Mouse (Mus musculus): ENCODE data around the gene Dhx32. TPM values are rescaled to one million over a fixed set of nuclear protein-coding genes. Genes with fewer than 3 reads are reported as not detected.

The Dhx32 gene
- polyA plus RNA-seq, 1 experiment from 2014 or later, result 79.2 TPM

DNA sequence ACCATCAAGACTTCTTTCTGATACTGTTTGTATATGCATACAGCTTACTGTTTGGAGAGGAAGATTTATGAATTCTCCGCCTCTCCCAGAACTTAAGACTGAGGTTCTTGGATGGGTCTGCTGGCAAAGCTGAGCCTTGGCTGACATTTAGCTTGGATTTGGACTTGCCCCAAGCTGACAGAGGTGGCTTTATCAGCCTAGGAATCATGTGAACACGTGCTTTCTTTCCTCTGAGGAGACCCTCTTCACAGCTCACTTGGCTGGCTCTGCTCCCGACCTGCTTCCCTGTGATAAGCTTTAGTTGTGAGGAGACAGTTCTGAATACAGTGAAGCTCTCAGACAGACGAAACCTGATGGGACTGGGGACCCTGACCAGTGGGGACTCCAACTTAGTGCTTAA is 38.9 kb downstream of the Dhx32 start:
- no peak overlapping the region for H3K4me3 ChIP-seq
- no peak overlapping the region for H3K27ac ChIP-seq (replicated peaks)
- H3K36me3 ChIP-seq, result peaks cover 82% of the 10 kb centered on the region
- no peaks in the 10 kb centered on the region for H3K9me3 ChIP-seq (replicated peaks)
- no peaks in the 10 kb centered on the region for H3K27me3 ChIP-seq (ENCODE audit: low read depth, poor library complexity, severe bottlenecking)
- DNase-seq (ENCODE audit: low spot score), result no peak
- no peaks in the 10 kb centered on the region for H3K4me1 ChIP-seq
- WGBS, result 74% methylated on average over 4 of the region's 4 CpGs

DNA sequence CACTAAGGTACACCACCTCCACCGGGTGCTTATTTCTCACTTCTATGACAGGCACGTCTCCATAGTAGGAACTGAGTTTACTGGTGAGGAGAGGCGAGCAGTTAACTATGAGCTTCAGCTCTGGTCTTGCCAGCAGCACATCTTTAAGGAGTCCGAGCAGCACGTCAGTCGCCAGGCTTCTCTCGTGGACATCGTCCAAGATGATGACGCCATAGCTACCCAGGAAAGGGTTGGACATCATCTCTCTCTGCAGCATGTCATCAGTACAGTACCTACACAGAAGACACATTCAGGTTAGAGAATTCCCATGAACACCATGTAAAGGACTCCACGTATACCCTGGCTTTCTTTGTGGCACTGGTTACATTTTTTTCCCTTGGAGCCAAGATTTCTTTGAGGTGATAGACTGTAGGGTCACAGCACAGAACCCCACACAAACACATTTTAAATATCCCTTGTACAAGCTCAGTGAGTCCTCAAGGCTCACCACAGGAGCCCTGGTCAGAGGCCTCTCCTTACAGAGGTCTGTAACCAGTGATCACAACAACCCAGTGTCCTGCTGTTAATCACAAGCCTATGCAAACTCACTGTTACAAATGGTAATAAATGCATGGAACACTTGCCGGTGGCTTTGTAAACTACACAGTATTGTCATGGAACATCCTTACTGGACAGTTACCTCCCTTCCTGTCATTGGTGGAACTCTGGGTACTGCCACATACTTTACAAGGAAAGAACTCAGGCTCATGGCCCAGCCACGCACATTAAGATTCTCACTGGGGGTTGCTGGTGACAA is 39.8 kb downstream of the Dhx32 start:
- peaks cover 79% of the 10 kb centered on the region for H3K36me3 ChIP-seq
- no peak overlapping the region for H3K27ac ChIP-seq (replicated peaks)
- no peak for DNase-seq (ENCODE audit: low spot score)
- 91% methylated on average over 12 of the region's 12 CpGs for WGBS
- no peak overlapping the region for H3K4me3 ChIP-seq
- no peaks in the 10 kb centered on the region for H3K9me3 ChIP-seq (replicated peaks)
- no peaks in the 10 kb centered on the region for H3K27me3 ChIP-seq (ENCODE audit: low read depth, poor library complexity, severe bottlenecking)
- H3K4me1 ChIP-seq, result no peaks in the 10 kb centered on the region

DNA sequence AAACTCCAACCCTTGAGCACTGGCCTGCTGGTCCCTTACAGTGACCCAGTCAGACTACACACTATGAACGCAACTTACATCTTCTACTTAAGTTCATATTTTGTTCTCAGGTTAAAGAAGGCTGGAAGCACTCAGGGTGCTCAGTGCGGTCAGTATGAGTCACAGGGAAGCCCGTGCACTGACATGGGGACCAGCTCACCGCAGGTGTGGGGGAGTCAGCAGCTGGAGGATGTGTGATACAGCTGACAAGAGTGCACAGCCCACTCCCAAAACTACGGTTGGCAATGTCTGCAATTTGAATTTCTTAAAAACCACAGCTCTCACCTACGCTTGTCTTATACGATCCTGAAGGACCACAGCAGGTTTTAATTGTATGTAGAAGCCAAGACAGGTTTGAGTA is 42.0 kb downstream of the Dhx32 start:
- H3K4me3 ChIP-seq, result no peak overlapping the region
- no peaks in the 10 kb centered on the region for H3K9me3 ChIP-seq (replicated peaks)
- DNase-seq (ENCODE audit: low spot score), result no peak
- H3K27me3 ChIP-seq (ENCODE audit: low read depth, poor library complexity, severe bottlenecking), result no peaks in the 10 kb centered on the region
- no peaks in the 10 kb centered on the region for H3K4me1 ChIP-seq
- peaks cover 78% of the 10 kb centered on the region for H3K36me3 ChIP-seq
- 93% methylated on average over 7 of the region's 7 CpGs for WGBS
- H3K27ac ChIP-seq (replicated peaks), result no peak overlapping the region

DNA sequence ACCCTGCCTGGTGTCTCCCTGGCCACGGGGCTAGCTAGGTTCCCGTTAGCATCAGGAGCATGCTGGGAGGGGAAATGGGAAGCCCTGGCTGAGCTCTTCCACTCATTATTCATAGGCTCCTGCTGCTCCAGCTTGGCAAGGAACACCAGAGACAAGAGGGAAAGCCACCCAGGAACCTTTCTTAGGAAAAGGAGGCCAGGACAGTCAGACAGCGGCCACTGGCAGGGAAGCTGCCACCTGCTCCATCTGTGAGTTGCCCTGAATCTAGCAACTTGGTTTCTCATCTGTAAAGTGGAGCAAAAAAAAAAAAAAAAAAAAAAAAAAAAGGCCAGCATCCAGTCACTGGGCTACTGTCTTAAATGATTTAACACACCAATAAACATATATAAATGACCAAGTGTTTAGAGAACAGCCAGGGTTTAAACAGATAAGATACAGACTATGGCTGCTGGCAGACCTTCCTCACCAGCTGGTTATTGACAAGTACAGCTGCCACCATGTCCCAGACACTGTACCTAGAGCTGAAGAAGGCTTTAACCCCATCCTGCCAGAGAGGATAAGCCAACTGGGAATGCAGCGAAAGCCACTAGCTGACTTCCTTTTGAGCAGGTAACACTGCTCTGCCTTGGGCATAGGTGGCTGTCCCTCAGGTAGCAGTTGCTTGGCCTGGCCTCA is 50.4 kb downstream of the Dhx32 start:
- Histone ChIP-seq H3K4me1 (no peaks in the 10 kb centered on the region), H3K9me3 (replicated peaks) (no peaks in the 10 kb centered on the region), H3K27ac (replicated peaks) (no peak overlapping the region), H3K4me3 (no peak overlapping the region), H3K27me3 (ENCODE audit: low read depth, poor library complexity, severe bottlenecking) (no peaks in the 10 kb centered on the region), H3K36me3 (peaks cover 90% of the 10 kb centered on the region)
- DNase-seq (ENCODE audit: low spot score), result no peak
- 73% methylated on average over 4 of the region's 4 CpGs for WGBS

DNA sequence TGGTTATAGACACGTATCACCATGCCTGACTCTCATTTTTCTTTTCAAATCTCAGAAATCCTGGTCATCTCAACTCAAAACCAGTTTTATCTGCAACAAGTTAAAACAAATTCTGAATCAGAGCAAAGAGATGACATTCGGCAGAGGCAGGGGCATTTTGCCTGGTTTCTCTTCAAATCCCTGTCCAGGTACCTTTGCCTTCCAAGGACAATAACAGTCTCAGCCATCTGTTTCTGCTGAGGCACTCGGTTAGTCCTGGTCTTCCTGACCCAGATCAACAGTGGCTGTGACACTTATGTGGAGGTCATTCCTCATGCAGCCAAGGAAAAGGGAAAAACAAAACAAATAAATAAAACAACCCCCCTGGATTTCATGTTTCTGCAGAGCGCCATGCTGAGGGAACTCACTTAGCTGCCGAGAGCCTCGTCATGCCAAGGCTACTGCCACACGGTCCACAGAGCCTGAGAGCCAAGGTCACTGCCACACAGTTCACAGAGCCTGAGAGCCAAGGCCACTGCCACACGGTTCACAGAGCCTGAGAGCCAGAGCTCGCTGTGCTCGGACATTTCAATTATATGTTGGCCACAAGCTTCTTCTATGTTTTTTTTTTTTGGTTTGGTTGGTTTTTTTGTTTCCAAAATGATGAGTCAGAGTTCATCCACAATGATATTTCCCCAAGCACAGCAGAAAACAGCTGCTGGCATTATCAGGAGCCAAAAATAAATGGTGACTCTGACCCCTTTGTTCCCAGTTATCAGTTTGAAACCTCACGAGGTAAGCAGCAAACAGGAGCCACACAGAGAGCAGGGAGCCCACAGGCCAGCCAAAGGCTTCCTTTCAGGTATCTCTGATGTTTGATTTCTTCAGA is 52.0 kb downstream of the Dhx32 start:
- H3K36me3 ChIP-seq, result peaks cover 93% of the 10 kb centered on the region
- no peak overlapping the region for H3K4me3 ChIP-seq
- H3K4me1 ChIP-seq, result no peaks in the 10 kb centered on the region
- no peaks in the 10 kb centered on the region for H3K27me3 ChIP-seq (ENCODE audit: low read depth, poor library complexity, severe bottlenecking)
- no peak overlapping the region for H3K27ac ChIP-seq (replicated peaks)
- no peak for DNase-seq (ENCODE audit: low spot score)
- WGBS, result 90% methylated on average over 11 of the region's 11 CpGs
- no peaks in the 10 kb centered on the region for H3K9me3 ChIP-seq (replicated peaks)

DNA sequence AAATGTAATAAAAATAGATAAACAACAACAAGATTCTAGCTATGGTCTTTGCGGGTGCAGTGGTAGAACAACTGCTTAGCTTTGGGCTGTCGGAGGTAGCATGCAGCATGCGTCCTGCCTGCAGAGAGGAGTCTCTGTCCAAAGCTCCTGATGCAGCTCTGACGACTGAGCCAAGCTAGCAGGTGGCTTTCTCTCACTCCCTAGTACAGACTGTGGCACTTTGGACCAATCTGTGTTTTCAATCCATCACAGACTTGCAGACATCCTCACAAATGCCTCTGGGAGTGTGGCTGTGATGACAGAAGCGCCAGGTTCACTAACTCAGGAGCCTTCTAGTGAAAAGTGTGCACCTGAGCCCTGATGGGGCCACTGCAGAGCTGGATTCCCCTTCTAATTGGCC is 53.2 kb downstream of the Dhx32 start:
- Histone ChIP-seq H3K4me1 (no peaks in the 10 kb centered on the region), H3K9me3 (replicated peaks) (no peaks in the 10 kb centered on the region), H3K4me3 (no peak overlapping the region), H3K27ac (replicated peaks) (no peak overlapping the region), H3K27me3 (ENCODE audit: low read depth, poor library complexity, severe bottlenecking) (no peaks in the 10 kb centered on the region), H3K36me3 (peaks cover 93% of the 10 kb centered on the region)
- no peak for DNase-seq (ENCODE audit: low spot score)
- 83% methylated on average over 5 of the region's 5 CpGs for WGBS

DNA sequence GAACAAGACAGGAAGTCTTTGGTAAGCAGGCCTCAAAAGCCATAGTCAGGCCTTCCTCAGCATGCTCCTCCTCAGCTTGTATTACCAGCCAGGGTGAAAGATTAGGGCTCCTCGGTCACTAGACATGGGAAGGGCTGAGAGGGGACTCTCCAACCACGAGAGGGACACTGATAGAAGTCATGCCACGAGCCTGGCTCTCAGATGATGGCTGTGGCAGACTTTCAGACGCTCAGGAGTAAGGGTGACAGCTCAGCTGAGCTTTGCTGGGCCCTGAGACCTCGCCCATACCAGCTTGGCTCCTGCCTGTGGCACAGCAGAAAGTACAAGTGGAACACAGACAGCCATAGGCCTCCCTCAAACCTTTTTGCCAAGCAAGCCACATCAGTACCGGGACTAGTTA is 55.5 kb downstream of the Dhx32 start:
- no peaks in the 10 kb centered on the region for H3K9me3 ChIP-seq (replicated peaks)
- WGBS, result 83% methylated on average over 6 of the region's 6 CpGs
- H3K27me3 ChIP-seq (ENCODE audit: low read depth, poor library complexity, severe bottlenecking), result no peaks in the 10 kb centered on the region
- H3K4me1 ChIP-seq, result no peaks in the 10 kb centered on the region
- no peak overlapping the region for H3K27ac ChIP-seq (replicated peaks)
- H3K36me3 ChIP-seq, result peaks cover 94% of the 10 kb centered on the region
- no peak overlapping the region for H3K4me3 ChIP-seq
- no peak for DNase-seq (ENCODE audit: low spot score)

DNA sequence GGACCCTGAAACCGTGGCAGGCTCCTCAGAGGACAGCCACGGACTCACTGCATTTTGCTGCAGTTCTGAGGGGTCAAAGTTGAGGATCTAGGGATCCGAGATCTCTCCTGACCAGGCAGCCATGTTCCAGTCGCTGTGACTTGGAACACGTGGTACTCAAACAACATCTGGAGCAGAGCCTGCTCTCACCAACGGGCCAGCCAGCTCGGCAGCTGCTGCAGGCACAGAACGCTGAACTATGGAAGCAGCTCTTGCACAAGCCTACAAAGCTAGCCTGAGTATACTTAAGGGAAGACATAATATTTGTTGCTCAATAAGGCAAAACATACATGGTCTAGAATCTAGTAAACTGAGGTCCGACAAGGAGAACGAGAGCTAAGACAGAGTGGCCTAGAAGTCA is 57.0 kb downstream of the Dhx32 start:
- Histone ChIP-seq H3K4me1 (no peaks in the 10 kb centered on the region), H3K9me3 (replicated peaks) (no peaks in the 10 kb centered on the region), H3K4me3 (no peak overlapping the region), H3K27me3 (ENCODE audit: low read depth, poor library complexity, severe bottlenecking) (no peaks in the 10 kb centered on the region), H3K36me3 (peaks cover 96% of the 10 kb centered on the region), H3K27ac (replicated peaks) (no peak overlapping the region)
- DNase-seq (ENCODE audit: low spot score), result no peak
- WGBS, result 88% methylated on average over 10 of the region's 10 CpGs

DNA sequence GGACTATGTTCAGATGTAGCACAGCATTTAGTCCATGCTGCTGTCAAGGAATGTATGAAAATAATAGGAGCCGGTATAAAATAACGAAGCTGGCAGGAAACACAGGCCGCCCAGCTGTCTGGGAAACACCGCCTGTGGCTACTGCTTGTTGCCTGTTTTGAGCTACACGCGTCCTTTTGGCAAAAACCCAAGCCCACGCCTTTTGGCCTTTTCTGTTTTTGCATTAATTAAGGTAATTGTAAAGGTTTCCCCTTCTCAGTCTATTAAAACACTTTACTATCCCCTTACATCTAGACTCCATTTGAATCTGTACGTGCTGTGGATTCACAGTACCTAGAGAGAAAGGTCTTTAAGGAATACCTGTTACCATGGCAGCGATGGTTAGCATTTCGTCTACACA is 57.7 kb downstream of the Dhx32 start:
- no peak for DNase-seq (ENCODE audit: low spot score)
- 93% methylated on average over 10 of the region's 10 CpGs for WGBS
- H3K4me1 ChIP-seq, result no peaks in the 10 kb centered on the region
- H3K9me3 ChIP-seq (replicated peaks), result no peaks in the 10 kb centered on the region
- H3K4me3 ChIP-seq, result no peak overlapping the region
- no peaks in the 10 kb centered on the region for H3K27me3 ChIP-seq (ENCODE audit: low read depth, poor library complexity, severe bottlenecking)
- H3K27ac ChIP-seq (replicated peaks), result no peak overlapping the region
- peaks cover 96% of the 10 kb centered on the region for H3K36me3 ChIP-seq

DNA sequence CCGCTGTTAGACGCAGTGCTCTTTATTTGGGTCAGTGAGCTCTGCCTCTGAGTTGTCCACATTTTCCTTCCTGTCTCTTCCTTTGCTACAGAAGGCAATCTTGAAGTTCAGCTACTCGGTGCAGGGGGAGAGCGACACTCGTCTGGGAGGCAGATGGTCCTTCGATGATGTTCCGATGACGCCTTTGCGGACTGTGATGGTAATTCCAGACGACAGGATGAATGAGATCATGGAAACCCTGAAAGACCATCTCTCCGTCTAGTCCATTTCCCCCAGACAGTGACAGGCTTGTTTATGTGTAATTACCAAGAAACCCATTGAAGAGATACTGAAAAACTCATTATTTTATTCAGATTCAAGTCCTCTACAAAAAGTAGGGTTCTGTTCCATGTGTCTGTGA is 61.9 kb downstream of the Dhx32 start:
- H3K9me3 ChIP-seq (replicated peaks), result no peaks in the 10 kb centered on the region
- 93% methylated on average over 11 of the region's 11 CpGs for whole genome bisulfite sequencing
- no peak for DNase-seq (ENCODE audit: low spot score)
- H3K27ac ChIP-seq (replicated peaks), result no peak overlapping the region
- H3K4me1 ChIP-seq, result no peaks in the 10 kb centered on the region
- peaks cover 100% of the 10 kb centered on the region for H3K36me3 ChIP-seq
- no peaks in the 10 kb centered on the region for H3K27me3 ChIP-seq (ENCODE audit: low read depth, poor library complexity, severe bottlenecking)
- no peak overlapping the region for H3K4me3 ChIP-seq

DNA sequence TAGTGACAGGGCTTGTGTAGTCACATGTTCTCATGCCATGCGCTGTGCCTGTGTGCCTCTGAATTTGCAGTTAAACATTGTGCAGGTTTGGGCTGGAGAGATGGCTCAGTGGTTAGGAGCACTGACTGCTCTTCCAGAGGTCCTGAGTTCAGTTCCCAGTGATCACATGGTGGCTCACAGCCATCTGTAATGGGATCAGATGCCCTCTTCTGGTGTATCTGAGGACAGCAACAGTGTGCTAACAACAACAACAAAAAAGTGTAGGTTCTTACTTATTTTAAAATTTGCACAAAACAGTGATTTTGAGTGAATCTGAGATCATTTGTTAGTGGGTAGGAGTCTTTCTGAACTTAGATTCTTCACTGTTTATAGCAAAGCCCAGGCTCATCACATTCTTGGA is 63.9 kb downstream of the Dhx32 start:
- Histone ChIP-seq H3K27ac (replicated peaks) (no peak overlapping the region), H3K9me3 (replicated peaks) (no peaks in the 10 kb centered on the region), H3K4me1 (no peaks in the 10 kb centered on the region), H3K36me3 (peaks cover 100% of the 10 kb centered on the region), H3K27me3 (ENCODE audit: low read depth, poor library complexity, severe bottlenecking) (no peaks in the 10 kb centered on the region), H3K4me3 (no peak overlapping the region)
- no peak for DNase-seq (ENCODE audit: low spot score)
- WGBS, result 91% methylated on average over 1 of the region's 1 CpGs

DNA sequence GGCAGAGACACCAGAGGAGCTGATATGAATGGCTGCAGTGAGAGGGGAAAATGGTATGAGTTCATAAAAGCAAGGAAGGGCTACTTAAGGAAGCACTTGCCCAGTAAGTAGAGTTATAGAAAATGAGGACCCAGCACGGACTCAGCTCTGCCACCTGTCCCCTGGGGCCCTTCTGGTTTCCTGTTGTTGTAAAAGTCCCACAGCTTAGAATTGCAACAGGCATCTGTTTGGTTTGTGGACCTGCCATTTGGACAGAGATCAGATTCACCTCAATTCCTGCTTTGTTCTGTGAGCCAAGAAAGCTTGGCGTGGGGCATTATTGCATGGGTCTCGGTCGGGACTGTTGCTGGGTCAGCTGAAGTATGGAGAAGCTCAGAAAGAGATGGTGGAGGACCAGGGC is 67.1 kb downstream of the Dhx32 start:
- H3K36me3 ChIP-seq, result peaks cover 95% of the 10 kb centered on the region
- no peak overlapping the region for H3K27ac ChIP-seq (replicated peaks)
- H3K4me3 ChIP-seq, result no peak overlapping the region
- no peaks in the 10 kb centered on the region for H3K27me3 ChIP-seq (ENCODE audit: low read depth, poor library complexity, severe bottlenecking)
- H3K9me3 ChIP-seq (replicated peaks), result no peaks in the 10 kb centered on the region
- 93% methylated on average over 4 of the region's 4 CpGs for WGBS
- DNase-seq (ENCODE audit: low spot score), result no peak
- peaks cover 1% of the 10 kb centered on the region; the same call in 1 of the 2 replicates for H3K4me1 ChIP-seq

DNA sequence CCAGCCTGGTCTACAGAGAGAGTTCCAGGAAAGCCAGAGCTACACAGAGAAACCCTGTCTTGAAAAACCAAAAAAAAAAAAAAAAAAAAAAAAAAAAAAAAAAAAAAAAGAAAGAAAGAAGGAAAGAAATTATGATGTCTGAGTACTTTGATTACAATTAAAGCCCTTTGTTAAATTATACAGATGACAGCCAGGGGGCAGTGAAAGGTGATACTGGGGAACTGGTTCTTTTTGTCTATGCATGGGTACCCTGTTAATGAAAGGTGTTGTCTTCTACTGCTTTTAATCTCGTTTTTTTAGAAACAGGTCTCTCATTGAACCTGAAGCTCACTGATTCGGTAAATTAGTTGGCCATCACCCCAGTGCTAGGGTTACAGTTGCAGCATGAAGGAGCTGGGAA is 75.2 kb downstream of the Dhx32 start:
- H3K4me3 ChIP-seq, result peak overlapping the region; percentile 68; the same call in 1 of the 2 replicates
- peaks cover 5% of the 10 kb centered on the region for H3K9me3 ChIP-seq (replicated peaks)
- no peak overlapping the region for H3K27ac ChIP-seq (replicated peaks)
- no peaks in the 10 kb centered on the region for H3K27me3 ChIP-seq (ENCODE audit: low read depth, poor library complexity, severe bottlenecking)
- peaks cover 15% of the 10 kb centered on the region for H3K4me1 ChIP-seq
- DNase-seq (ENCODE audit: low spot score), result no peak
- WGBS, result 88% methylated on average over 2 of the region's 2 CpGs
- peaks cover 14% of the 10 kb centered on the region for H3K36me3 ChIP-seq

All from midbrain, embryonic 10.5 days (tissue).